Mouse (Mus musculus): ENCODE data around the gene Ly6g5b.

DNA sequence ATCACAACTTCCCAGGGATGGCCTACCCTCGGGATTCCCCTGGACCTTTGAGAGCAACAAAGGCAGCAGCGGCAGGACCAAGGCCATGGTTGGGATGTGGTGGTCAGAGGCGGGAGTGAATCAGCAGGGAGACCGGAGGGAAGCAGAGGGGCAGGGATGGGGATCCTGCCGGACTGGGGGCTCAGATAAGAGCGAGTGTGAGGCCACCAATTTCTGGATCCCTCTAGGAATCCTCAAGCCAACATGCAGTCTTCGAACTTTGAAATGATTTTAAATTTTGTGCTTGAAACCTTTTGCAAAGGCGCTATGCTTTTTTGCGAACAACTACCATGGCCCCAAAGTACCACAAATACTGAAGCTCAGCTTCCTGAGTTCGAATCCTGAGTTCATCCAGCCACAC is 49.1 kb downstream of the Ly6g5b start, which contains the start of gene Mpig6b:
- TF ChIP-seq POLR2A (IDR thresholded peaks at IDR 0.05; ENCODE audit: insufficient read depth, low read depth, low read length) (no peak), CTCF (IDR thresholded peaks at IDR 0.05) (no peak), EP300 (IDR thresholded peaks at IDR 0.05; ENCODE audit: insufficient read depth, low read depth, low read length) (no peak)

Data from heart, adult 2 months (tissue).